Mouse (Mus musculus): ENCODE measurements around the gene Dop1b.

DNA sequence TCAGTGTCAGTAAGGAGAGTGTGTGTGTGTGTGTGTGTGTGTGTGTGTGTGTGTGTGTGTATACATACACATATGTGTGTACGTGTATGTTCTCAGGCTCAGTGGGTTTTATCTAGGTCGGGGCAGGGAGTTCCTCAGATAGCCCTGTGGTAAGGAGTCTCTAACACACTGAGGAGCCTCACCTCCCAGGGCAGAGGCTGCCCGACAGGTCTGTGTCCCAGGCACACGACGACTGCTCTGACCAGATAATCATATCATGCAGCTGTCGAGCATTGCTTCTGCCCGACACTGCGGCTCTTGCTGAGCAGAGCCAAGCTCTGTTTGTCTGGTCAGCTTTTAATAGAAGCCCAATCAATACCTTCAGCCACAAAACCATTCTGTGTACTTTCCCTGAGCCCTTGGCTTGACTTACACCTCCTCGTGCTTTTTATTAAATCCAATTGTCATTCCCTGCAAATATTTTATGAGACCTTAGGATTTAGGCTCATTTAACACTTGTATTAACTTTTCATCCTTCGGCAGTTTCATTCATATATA is 33.2 kb downstream of the Dop1b start:
- TF ChIP-seq EP300 (IDR thresholded peaks at IDR 0.05; ENCODE audit: insufficient read depth, low read depth, low read length) (no peak), CTCF (IDR thresholded peaks at IDR 0.05; ENCODE audit: low read depth, low read length) (no peak)

Measured in ES-Bruce4 (cell line).